Mouse (Mus musculus) heart, embryonic 11.5 days (tissue): Measurements from ENCODE around the gene Fos. TPM values are rescaled to one million over a fixed set of nuclear protein-coding genes. Genes with fewer than 3 reads are reported as not detected.

ENCODE experiments used
- ATAC-seq: fragments of 200-750 bp; cut with Nextera tagmentation; replicated peaks from 2 replicates; pipeline ENCODE4 v1.8.0; 2017; ENCODE audit warnings: moderate library complexity; ENCODE audit not compliant: insufficient number of reproducible peaks, low FRiP score, low TSS enrichment
- H3K27ac ChIP-seq: fragments of 300-500 bp; sonication (generic); 2 replicates; pipeline ENCODE4 v1.5.1; 2014; ENCODE audit warnings: mild to moderate bottlenecking, low read depth, low read length
- H3K27me3 ChIP-seq: fragments of 300-500 bp; sonication (generic); 2 replicates; pipeline ENCODE4 v1.6.1; 2014; ENCODE audit warnings: mild to moderate bottlenecking, low read length, mixed read lengths; ENCODE audit not compliant: control insufficient read depth, insufficient read depth
- H3K36me3 ChIP-seq: fragments of 300-500 bp; sonication (generic); 2 replicates; pipeline ENCODE4 v1.6.1; 2014; ENCODE audit warnings: mild to moderate bottlenecking, low read length, moderate library complexity, mixed read lengths; ENCODE audit not compliant: control insufficient read depth, insufficient read depth
- H3K4me1 ChIP-seq: fragments of 300-500 bp; sonication (generic); 2 replicates; pipeline ENCODE4 v1.6.1; 2014; ENCODE audit warnings: low read length; ENCODE audit not compliant: control insufficient read depth, insufficient read depth
- H3K4me2 ChIP-seq: fragments of 300-500 bp; sonication (generic); 2 replicates; pipeline ENCODE4 v1.6.1; 2014; ENCODE audit warnings: mild to moderate bottlenecking, moderate library complexity
- H3K4me3 ChIP-seq: fragments of 300-500 bp; sonication (generic); 2 replicates; pipeline ENCODE4 v1.5.1; 2014; ENCODE audit warnings: low read depth, low read length
- H3K9ac ChIP-seq: fragments of 300-500 bp; sonication (generic); 2 replicates; pipeline ENCODE4 v1.6.1; 2014; ENCODE audit warnings: mild to moderate bottlenecking, low read depth, low read length, moderate library complexity
- H3K9me3 ChIP-seq: fragments of 300-500 bp; sonication (generic); replicated peaks from 2 replicates; pipeline ENCODE4 v1.6.1; 2016; ENCODE audit warnings: low read length; ENCODE audit not compliant: control insufficient read depth
- WGBS: fragments of 180-500 bp; shearing (Covaris S2); extraction: QIAGEN DNeasy Blood & Tissue Kit; methylation state at CpG from one replicate; pipeline ENCODE4 v1.1.7; 2014; ENCODE audit not compliant: insufficient replicate concordance; 5-methylcytosine and 5-hydroxymethylcytosine counted together
- polyA plus RNA-seq: library from polyadenylated mRNA; unstranded; fragments of >200 nt; fragmentation: Nextera tagmentation; extraction: Ambion mirVana; gene quantifications from 2 replicates; pipeline ENCODE4 v1.2.1, GENCODE M21; 2014

The Fos gene
- polyA plus RNA-seq, 1 experiment from 2014 or later: 4.5 TPM

DNA sequence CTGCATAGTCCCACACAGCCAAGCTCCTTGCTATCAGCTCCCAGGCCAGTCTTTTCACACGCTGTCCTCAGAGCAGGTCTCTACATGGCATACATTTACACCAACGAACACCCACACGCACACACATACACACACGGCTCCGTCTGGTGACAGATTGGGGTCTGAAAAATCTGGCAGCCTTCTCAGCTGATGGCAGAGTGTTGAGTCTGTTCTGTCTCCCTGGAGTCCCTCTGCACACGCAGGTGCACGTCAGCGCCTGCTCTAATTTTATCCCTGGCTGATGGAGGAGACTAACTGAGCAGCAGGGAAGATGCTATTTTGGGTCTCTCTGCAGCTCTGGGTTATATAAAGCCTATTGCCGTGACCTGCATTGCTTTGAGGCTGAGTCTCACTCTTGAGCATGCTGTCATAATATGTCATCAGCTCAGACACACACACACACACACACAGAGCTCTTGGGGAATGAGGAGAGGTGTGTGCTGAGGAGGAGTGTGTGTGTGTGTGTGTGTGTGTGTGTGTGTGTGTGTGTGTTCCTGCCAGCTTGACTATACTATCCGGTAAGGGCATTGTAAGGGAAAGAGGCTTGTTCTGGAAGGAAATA is 37.6 kb upstream of the Fos start:
- peak overlapping the region; percentile 58 for H3K9ac ChIP-seq
- peaks cover 36% of the 10 kb centered on the region for H3K4me1 ChIP-seq
- H3K4me3 ChIP-seq: no peak overlapping the region

DNA sequence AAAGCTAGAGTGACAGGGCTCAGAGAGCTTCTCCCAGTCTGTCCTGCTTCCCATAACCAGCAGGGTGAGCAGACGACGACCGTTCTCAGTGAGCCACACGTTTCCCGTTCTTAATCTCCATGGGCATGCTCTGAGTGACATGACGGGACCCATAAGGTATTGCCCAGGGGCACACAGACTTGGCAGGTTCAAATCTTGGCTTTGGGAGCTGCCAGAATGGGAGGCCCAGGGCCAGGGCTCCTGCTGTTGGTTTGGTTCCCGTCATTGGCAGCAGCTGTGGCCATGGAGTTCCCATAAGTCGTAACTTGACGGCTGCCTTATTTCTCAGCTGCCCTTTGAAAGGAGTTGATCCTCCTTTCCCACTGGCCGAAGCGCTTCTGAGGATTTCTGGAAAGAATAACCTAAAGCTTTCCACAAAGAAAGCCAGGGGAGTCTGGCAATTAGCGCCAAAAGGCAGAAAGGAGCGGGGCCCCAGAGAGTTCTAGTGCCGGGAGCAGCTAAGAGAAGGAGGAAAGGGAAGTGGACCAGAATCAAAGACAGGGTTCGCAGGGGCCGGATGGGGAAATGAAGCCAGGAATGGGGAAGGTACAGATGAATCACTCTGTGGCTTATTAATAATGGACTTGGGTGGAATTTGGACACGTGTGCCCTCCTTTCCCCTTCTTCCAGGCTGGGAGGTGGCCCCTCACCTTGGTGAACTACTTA is 36.4 kb upstream of the Fos start:
- Histone ChIP-seq H3K27ac (peak overlapping the region; percentile 54), H3K9me3 (no peaks in the 10 kb centered on the region), H3K4me1 (peaks cover 36% of the 10 kb centered on the region), H3K4me2 (no peak overlapping the region), H3K9ac (no peak overlapping the region), H3K4me3 (no peak overlapping the region), H3K36me3 (no peaks in the 10 kb centered on the region), H3K27me3 (no peaks in the 10 kb centered on the region)
- WGBS: 49% methylated on average over 17 of the region's 17 CpGs
- ATAC-seq: no peak

More for the DNA sequence above, 37.6 kb upstream of the Fos start:
- Histone ChIP-seq H3K9me3 (no peaks in the 10 kb centered on the region), H3K27me3 (no peaks in the 10 kb centered on the region), H3K36me3 (no peaks in the 10 kb centered on the region), H3K4me2 (peak overlapping the region; percentile 51), H3K27ac (peak overlapping the region; percentile 91)
- WGBS: 31% methylated on average over 10 of the region's 10 CpGs
- peak; percentile 80 for ATAC-seq

DNA sequence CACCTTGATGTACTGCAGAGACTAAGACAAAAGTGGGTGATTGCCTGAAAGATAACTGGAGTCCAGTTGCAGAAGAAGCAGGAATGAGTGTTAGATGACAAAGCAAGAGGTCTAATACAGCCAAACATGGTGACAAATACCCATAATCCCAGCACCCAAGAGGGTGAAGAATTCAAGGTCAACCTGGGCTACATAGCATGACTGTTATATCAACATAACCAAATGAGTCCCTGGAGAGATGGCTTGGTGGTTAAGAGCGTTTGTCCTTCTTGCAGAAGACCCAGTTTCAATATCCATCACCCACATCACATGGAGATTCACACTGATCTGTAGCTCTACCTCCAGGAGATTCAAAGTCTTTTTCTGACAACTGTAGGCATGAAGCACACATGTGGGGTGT is 30.2 kb upstream of the Fos start:
- no peaks in the 10 kb centered on the region for H3K9me3 ChIP-seq
- no peak overlapping the region for H3K27ac ChIP-seq
- H3K9ac ChIP-seq: no peak overlapping the region
- H3K4me3 ChIP-seq: no peak overlapping the region
- H3K4me1 ChIP-seq: peaks cover 9% of the 10 kb centered on the region
- H3K4me2 ChIP-seq: no peak overlapping the region
- WGBS: 88% methylated on average over 1 of the region's 1 CpGs
- H3K36me3 ChIP-seq: no peaks in the 10 kb centered on the region
- ATAC-seq: no peak
- no peaks in the 10 kb centered on the region for H3K27me3 ChIP-seq

DNA sequence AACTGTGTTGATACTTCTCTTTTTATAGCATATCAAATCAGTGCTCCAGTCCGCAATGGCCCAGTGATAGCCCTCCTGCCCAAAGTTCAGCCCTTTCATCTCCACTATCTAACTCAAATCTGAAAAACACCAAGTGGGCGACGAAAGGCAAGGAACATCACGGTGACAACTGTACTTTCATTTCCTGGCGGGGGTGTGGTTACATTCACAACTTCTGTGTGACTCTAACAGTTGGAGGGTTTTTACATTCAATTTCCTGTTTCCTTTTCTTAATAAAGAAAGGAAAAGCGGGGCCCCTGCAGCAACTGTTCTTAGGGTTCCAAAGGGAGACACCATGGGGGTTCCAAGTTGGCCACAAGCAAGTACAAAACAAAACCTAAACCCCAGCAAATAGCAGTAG is 29.0 kb upstream of the Fos start:
- H3K36me3 ChIP-seq: no peaks in the 10 kb centered on the region
- H3K4me3 ChIP-seq: no peak overlapping the region
- H3K27ac ChIP-seq: no peak overlapping the region
- no peak for ATAC-seq
- peak overlapping the region; percentile 31 for H3K4me2 ChIP-seq
- WGBS: 28% methylated on average over 6 of the region's 6 CpGs
- no peaks in the 10 kb centered on the region for H3K27me3 ChIP-seq
- H3K4me1 ChIP-seq: peaks cover 9% of the 10 kb centered on the region
- no peak overlapping the region for H3K9ac ChIP-seq
- H3K9me3 ChIP-seq: no peaks in the 10 kb centered on the region

DNA sequence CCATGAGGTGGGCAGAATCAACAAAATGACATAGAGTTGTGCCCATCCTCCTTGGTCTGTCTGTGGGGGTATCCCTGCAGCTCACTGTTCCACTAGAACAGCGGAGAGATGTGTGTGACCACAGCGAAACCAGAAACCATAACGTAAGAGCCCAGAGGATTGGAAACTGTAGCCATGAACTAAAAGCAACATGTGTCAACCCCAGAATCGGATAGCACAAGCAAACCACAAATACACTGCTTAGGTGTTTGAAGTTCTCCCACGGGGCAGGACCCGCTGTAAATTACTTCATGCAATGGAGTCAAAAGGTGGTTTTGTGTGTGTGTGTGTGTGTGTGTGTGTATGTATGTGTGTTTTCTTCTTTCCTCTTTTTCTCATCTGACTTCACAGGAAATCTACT is 26.7 kb upstream of the Fos start:
- WGBS: 83% methylated on average over 6 of the region's 6 CpGs
- Histone ChIP-seq H3K27ac (no peak overlapping the region), H3K36me3 (no peaks in the 10 kb centered on the region), H3K9ac (no peak overlapping the region), H3K4me1 (peaks cover 15% of the 10 kb centered on the region), H3K4me3 (no peak overlapping the region), H3K4me2 (no peak overlapping the region), H3K27me3 (no peaks in the 10 kb centered on the region), H3K9me3 (no peaks in the 10 kb centered on the region)
- no peak for ATAC-seq

DNA sequence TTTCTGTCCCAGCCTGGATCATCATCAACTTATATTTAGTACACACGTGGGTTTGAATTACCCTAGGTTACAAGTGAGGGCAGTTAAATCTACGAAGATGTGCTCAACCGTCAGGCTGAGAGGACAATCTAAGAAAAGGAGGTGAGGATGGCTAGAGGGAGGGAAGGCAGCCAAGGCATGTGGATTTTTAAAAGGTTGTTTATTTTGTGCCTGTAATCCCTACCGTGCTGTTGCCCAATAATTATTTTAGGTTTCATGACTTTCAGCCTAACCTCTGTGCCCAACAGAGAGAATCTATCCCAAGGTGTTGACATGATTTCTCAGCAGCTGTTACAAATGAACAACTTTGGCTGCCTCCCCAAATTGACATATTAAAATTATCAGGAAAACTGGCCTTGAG is 26.2 kb upstream of the Fos start:
- no peak overlapping the region for H3K27ac ChIP-seq
- peaks cover 18% of the 10 kb centered on the region for H3K4me1 ChIP-seq
- H3K27me3 ChIP-seq: no peaks in the 10 kb centered on the region
- H3K9me3 ChIP-seq: no peaks in the 10 kb centered on the region
- WGBS: 61% methylated on average over 4 of the region's 4 CpGs
- H3K36me3 ChIP-seq: no peaks in the 10 kb centered on the region
- ATAC-seq: no peak
- H3K9ac ChIP-seq: no peak overlapping the region
- H3K4me3 ChIP-seq: no peak overlapping the region
- no peak overlapping the region for H3K4me2 ChIP-seq

DNA sequence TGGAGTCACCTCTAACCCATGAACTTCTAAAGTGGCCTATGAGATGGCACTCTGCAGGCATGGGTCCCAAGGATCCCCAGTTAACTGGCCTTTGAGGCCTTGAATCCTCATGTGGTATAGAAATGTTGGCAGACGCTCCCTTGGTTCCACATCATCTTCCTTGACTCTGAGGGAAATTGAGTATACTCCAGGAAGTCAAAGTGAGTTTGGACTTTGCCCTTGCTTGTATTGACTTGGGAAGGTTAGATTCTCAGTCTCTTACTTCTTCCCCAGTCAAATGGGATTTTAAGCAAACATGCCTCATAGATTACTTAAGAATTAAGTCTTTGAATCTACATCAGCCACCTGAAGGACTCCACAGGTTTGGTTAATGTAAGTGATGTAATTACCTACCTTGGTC is 24.2 kb upstream of the Fos start:
- Histone ChIP-seq H3K4me2 (no peak overlapping the region), H3K27ac (no peak overlapping the region), H3K27me3 (no peaks in the 10 kb centered on the region), H3K36me3 (no peaks in the 10 kb centered on the region), H3K9ac (no peak overlapping the region), H3K4me1 (peaks cover 18% of the 10 kb centered on the region), H3K9me3 (no peaks in the 10 kb centered on the region), H3K4me3 (no peak overlapping the region)
- no peak for ATAC-seq
- WGBS: 82% methylated on average over 1 of the region's 1 CpGs

DNA sequence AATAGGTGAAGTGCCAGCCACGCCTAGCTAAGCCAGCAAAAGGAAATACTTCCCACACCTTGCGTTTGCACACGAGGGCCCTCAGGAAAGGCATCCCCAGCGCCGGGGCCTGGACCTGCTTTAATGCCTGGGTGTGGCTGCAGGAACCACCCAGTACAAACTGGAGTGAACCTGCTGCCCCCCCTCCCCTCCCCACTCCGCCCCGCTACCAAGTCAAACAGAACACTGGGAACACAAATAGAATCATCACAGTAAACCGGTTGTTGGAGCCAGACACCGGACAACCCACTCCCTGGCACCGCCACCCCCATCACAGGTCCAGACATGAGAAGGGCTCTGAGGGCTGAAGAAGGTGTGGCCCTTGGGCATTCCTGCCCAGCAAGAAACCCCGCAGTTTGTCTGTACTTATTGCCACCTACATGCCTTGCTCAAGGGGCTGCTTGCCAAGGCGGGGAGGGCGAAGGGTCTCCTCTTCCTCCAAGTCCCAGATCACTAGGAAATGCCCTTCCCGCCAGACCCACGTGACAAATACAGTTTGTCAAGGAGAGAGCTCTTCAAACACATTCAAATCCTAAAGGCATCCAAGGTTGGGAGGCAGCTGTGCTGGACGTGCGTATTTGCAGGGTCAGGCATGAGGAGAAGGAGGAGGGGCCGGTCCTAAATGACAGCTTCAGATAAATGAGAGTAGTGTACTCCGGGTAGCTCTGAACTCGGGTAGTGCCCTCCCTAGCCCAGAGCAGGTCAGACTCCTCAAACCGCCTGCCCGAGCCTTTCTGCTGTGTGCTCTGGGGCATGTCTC is 21.8 kb upstream of the Fos start:
- Histone ChIP-seq H3K9ac (peak overlapping the region; percentile 62), H3K36me3 (no peaks in the 10 kb centered on the region), H3K4me2 (peak overlapping the region; percentile 50), H3K4me1 (peaks cover 32% of the 10 kb centered on the region), H3K9me3 (no peaks in the 10 kb centered on the region), H3K27ac (peak overlapping the region; percentile 73), H3K27me3 (no peaks in the 10 kb centered on the region), H3K4me3 (no peak overlapping the region)
- no peak for ATAC-seq
- 29% methylated on average over 22 of the region's 22 CpGs for WGBS
